Mouse (Mus musculus) splenic B cell, adult 2 months (primary cell): ENCODE data around the gene Islr.

ENCODE experiments used
- DNase-seq: peaks from one replicate; pipeline ENCODE4 v3.0.0-alpha.2; 2011; ENCODE audit warnings: low read depth, low spot score
- H3K27me3 ChIP-seq: 2 replicates; pipeline ENCODE4 v1.6.1; 2012; ENCODE audit warnings: mild to moderate bottlenecking, low read length, moderate library complexity, mixed read lengths; ENCODE audit not compliant: control insufficient read depth, poor library complexity, insufficient read depth, severe bottlenecking
- H3K36me3 ChIP-seq: 2 replicates; pipeline ENCODE4 v1.6.1; 2012; ENCODE audit warnings: mild to moderate bottlenecking, low read length, moderate library complexity, mixed read lengths; ENCODE audit not compliant: control insufficient read depth, poor library complexity, insufficient read depth, severe bottlenecking

Islr gene

DNA sequence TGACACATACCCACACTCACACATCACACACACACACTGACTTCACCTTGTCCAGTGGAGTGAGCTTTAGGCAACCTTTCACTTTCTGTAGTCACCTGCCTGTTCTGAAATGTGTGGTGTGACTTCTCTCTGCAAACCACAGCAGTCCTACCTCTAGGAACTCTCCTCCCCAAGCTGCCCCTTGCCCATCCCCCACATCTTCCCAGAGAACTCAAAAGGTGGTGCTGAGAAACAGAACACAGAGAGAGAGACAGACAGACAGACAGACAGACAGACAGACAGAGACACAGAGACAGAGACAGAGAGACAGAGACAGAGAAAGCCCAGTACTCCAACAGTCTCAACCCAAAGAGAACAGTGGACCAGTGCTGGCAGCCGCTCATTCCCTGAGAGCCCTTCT, 8.4 kb downstream of the Islr start:
- H3K36me3 ChIP-seq: no peaks in the 10 kb centered on the region
- H3K27me3 ChIP-seq: peaks cover 6% of the 10 kb centered on the region
- DNase-seq: peak; percentile 30

DNA sequence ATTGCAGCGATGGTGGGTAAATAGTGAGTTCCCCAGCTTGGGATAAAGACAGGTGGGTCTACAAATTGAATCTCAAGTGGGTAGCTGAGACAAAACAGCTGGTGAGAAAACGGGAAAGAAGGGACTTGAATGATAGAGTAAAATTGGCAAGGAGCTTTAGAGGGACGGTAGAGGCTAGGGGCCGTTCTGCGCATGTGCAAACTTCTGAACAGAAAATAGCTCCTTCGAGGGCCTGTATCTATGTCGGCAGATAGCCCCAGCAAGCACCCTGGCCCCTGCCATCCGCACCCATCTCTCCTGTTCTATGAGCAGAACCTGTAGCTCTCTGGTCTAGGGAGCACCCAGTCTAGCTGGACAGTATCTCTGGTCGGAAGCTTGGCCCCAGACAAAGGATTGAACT, 9.9 kb downstream of the Islr start:
- no peak for DNase-seq
- no peaks in the 10 kb centered on the region for H3K36me3 ChIP-seq
- H3K27me3 ChIP-seq: peaks cover 6% of the 10 kb centered on the region

GRCm38 (mm10) chr9:58184456-58184855, 19.6 kb downstream of the Islr start:
- Histone ChIP-seq H3K36me3 (no peaks in the 10 kb centered on the region), H3K27me3 (no peaks in the 10 kb centered on the region)
- DNase-seq: no peak

DNA sequence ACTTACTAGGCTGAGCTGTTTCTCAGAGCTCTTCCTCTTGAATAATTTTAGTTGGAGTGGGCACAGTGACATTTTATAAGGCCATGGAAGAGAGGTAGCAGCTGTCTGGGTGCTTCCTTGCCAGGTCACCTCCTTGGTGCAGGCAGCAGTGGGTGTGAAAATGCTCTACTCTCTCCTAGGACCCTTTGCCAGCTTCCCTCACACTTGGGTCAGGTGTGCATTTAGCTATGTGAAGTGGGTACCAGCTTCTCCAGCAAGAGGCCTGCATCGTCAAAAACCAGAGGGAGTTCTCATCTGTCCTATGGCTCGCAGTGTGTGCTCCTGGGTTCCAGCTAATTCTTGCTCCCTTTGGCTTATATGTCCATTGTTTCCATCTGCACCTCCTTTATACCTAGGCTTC, 24.7 kb downstream of the Islr start:
- Histone ChIP-seq H3K36me3 (no peaks in the 10 kb centered on the region), H3K27me3 (no peaks in the 10 kb centered on the region)
- no peak for DNase-seq

GRCm38 (mm10) chr9:58177165-58177564, 26.9 kb downstream of the Islr start:
- H3K27me3 ChIP-seq: no peaks in the 10 kb centered on the region
- no peaks in the 10 kb centered on the region for H3K36me3 ChIP-seq
- no peak for DNase-seq

DNA sequence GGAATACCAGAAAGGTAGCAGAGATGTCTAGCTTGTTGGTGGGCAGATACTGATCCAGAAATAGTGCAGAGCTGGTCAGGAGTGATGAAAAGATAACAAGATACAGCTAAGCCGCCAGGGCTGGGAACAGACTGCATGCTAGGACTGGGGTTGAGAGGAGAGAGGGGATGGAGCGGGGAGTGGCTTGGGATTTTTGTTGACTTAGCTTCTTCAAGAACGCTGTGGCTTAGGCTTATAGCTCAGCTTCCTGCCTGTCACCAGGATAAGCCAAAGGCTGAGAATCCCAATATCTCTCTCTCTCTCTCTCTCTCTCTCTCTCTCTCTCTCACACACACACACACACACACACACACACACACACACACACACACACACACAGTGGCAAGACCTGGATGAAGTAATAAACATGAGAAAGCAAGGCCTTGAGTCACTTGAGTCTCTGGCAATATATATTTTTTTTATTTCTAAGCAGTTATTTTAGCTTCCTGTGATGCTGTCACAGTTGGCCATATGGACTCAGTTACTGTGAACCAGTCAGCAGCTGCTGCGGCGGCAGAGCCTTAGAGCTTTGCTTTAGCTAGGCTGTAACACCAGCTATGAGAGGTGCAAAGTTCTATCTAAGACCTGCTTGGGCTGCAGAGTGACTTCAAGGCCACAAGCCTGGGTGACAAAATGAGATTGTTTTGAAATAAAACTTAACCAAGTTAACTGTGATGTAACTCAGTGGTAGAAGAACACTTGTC, 28.2 kb downstream of the Islr start:
- Histone ChIP-seq H3K27me3 (no peaks in the 10 kb centered on the region), H3K36me3 (no peaks in the 10 kb centered on the region)
- no peak for DNase-seq

GRCm38 (mm10) chr9:58174818-58175251, 29.3 kb downstream of the Islr start:
- Histone ChIP-seq H3K27me3 (no peaks in the 10 kb centered on the region), H3K36me3 (no peaks in the 10 kb centered on the region)
- DNase-seq: no peak

GRCm38 (mm10) chr9:58172863-58173262, 31.2 kb downstream of the Islr start:
- DNase-seq: no peak
- Histone ChIP-seq H3K36me3 (no peaks in the 10 kb centered on the region), H3K27me3 (no peaks in the 10 kb centered on the region)

GRCm38 (mm10) chr9:58169426-58169825, 34.7 kb downstream of the Islr start:
- no peak for DNase-seq
- H3K27me3 ChIP-seq: no peaks in the 10 kb centered on the region
- H3K36me3 ChIP-seq: no peaks in the 10 kb centered on the region

DNA sequence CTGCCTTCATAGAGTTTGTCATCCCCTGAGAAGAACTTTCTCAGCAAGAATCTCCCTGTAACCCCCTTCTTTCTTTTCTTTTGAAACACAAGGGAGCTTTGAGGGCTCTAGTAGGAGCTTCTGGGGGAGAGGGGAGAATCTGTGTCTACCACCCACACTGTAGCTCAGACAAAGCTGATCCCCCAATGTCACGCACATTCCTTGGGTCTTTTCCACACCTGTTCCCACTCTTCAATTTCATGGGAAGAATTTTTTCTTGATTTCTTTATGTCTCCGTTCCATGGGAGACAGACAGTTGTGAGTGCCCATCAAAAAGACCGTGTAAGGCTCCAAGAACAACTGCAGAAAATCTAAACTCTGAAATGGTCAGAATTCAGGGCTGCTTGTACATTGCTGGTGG, 35.2 kb downstream of the Islr start:
- H3K36me3 ChIP-seq: no peaks in the 10 kb centered on the region
- no peaks in the 10 kb centered on the region for H3K27me3 ChIP-seq
- no peak for DNase-seq

- Histone ChIP-seq H3K27me3 (no peaks in the 10 kb centered on the region; the same call in 1 of the 2 replicates), H3K36me3 (no peaks in the 10 kb centered on the region)
- DNase-seq: no peak
These were observed 38.3 kb downstream of the Islr start for GRCm38 (mm10) chr9:58165779-58166178.

DNA sequence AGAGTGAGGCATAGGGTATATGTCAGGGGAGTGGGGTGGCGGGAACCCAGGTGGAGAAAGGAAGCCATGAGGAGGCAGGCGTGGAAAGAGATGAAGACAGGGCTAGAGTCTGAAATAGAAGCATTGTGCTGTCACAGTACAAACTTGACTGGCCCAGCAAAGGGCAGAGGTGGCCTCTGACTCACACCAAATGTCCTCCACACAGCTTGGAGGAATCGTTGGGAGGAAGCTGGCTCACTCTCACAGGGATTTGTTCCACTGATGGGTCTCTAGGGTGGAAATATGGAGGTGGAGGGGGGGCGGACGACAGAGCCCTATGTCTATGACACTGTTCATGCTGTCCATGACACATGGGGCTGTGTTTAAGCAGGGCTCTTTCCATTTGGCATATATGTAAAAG, 41.0 kb downstream of the Islr start:
- Histone ChIP-seq H3K27me3 (no peaks in the 10 kb centered on the region; the same call in 1 of the 2 replicates), H3K36me3 (no peaks in the 10 kb centered on the region)
- no peak for DNase-seq

- no peaks in the 10 kb centered on the region; the same call in 1 of the 2 replicates for H3K27me3 ChIP-seq
- no peak for DNase-seq
- H3K36me3 ChIP-seq: no peaks in the 10 kb centered on the region
These were observed 41.9 kb downstream of the Islr start for GRCm38 (mm10) chr9:58162173-58162572.

GRCm38 (mm10) chr9:58160315-58160714, 43.8 kb downstream of the Islr start:
- Histone ChIP-seq H3K27me3 (no peaks in the 10 kb centered on the region; the same call in 1 of the 2 replicates), H3K36me3 (no peaks in the 10 kb centered on the region)
- DNase-seq: peak; percentile 40

- no peak for DNase-seq
- Histone ChIP-seq H3K27me3 (no peaks in the 10 kb centered on the region; the same call in 1 of the 2 replicates), H3K36me3 (no peaks in the 10 kb centered on the region)
These were observed 44.3 kb downstream of the Islr start for GRCm38 (mm10) chr9:58159855-58160254.
